Mouse (Mus musculus): Measurements from ENCODE around the gene Hdac8. TPM values are rescaled to one million over a fixed set of nuclear protein-coding genes. Genes with fewer than 3 reads are reported as not detected.

Gene Hdac8
- 7.3 and 8.1 TPM in 2 replicates for polyA plus RNA-seq (2015; fragmentation: Nextera tagmentation; extraction: Ambion mirVana)

DNA sequence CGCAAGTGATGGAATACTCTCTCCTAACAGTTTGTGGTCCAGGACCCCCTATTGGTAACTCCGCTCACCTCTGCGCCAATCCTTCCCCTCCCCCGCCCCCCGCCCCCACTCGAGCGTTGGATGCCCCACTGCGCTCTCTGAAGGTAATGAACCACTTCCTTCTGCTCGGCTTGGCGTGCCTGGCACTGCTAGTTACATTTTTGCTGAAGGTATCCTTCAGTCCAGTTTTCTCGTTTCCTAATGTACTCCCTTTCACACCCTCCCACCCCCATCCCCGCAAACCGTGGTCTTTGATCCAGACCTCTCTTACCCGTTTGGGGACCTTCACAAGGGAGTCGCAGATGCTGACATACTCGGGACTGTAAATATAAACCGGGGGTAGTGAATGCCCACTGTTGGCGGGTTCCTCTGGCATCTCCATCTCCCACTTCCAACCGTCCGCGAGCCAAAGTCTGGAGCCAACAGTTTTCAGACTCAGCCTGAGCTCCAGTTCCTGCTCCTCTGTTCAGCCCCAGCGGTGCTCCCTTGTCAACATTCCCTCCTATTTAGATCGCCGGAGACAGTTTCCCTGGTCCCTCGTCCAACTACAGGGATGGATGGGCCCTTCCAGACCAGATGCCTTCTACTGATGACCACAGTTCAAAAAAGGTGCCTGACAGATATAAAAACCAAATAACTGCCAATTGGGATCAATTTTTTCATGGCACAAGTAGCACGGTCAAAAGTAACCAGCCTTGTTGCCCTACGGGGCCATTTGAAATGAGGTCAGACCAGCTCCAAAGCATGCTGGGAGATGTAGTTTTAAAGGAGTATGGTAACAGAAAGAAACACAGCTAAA lies at the start of gene Hdac8:
Gene Hdac8 (minus strand): TSS at position 716 of the 838 bp plus-strand sequence.

DNA sequence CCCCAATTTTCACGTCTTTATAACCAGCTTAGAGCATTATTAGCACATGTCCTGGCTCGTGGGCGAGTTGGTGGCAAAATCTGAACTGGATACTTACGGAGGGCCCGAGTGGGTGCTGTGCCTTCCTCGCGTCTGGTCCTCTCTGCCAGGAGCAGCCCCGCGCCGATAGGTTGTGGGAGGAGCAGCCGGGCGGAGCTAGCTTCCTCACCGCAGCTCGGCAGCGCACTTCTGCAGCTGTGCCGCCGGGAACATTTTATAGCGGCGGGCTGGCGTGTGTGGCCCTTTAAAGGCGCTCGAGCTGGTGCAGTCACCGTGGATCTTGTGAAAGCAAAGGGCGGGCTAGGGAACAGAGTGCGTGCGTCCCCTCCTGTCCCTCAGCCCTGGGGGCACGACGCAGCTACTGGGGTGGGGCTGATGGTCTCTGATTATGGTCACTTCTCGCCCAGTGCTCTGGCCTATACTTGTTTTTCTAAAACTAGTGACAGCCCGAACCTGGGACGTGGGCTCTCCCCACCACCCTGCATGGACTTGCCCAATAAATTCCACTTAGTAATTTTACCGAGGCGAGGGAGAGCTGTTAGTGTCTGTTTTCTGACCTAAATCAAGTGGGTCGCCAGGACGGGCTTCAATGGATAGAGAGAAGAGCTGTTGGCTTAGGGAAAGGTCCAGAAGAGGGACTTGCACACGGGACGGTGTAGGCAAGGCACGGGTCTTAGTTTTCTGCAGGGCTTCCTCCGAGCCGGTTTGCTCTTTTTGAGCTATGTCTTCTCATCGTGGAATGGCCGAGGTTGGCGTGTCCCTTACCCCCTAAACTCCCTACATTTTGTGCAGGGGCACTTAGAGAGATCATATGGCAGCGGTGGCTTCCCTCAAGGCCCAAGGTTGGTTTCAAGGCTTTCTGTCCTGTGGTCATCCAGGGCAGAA lies 253.0 kb downstream of the Hdac8 start, which contains the start of gene Cited1:
Gene Cited1 (minus strand): TSS at position 245 of the 924 bp plus-strand sequence.

Small RNA genes lying within 50 kb of the gene (microRNA-seq; reads per million reads assigned to microRNA genes)
- not detected for gene Gm26318

Other genes starting within 250 kb of the Hdac8 start
- gene Phka1, start 138.9 kb upstream of the Hdac8 start, polyA plus RNA-seq (2015; fragmentation: Nextera tagmentation; extraction: Ambion mirVana) = 4.7 and 5.3 TPM in 2 replicates
- not detected in 2 replicates for gene Gm3880, start 181.6 kb upstream of the Hdac8 start, polyA plus RNA-seq (2015; fragmentation: Nextera tagmentation; extraction: Ambion mirVana)
- not detected in 2 replicates for gene Gm9112, start 202.3 kb upstream of the Hdac8 start, polyA plus RNA-seq (2015; fragmentation: Nextera tagmentation; extraction: Ambion mirVana)
- not detected in 2 replicates for gene Dmrtc1b, start 202.5 kb upstream of the Hdac8 start, polyA plus RNA-seq (2015; fragmentation: Nextera tagmentation; extraction: Ambion mirVana)